Mouse (Mus musculus) left cerebral cortex, postnatal 36 days (tissue): ENCODE data around the gene Zfp334. TPM values are rescaled to one million over a fixed set of nuclear protein-coding genes. Genes with fewer than 3 reads are reported as not detected.

Source experiments
- DNase-seq, 2 experiments: peaks; one replicate each; pipeline ENCODE4 v3.0.0; 2021 to 2022; ENCODE audit warnings: low spot score in 2 of 2, mixed read lengths in 1 of 2
- intact Hi-C: fragments of 180-260 bp; cut with DNase I; formaldehyde crosslinking; loops from one replicate; pipeline ENCODE4 v1.15.1; 2025
- total RNA-seq, 2 experiments: library from RNA; stranded (reverse); gene quantifications; 2 replicates each; pipeline ENCODE4 v1.2.3; 2021

The Zfp334 gene
- 10 to 100 TPM; 13.2 to 15.4 TPM for total RNA-seq

GRCm38 (mm10) chr2:165387844-165388495 is at the start of gene Zfp334:
Gene Zfp334 (minus strand): TSS chr2:165388259.
- intact Hi-C loops: no loop called here
- peak; percentile 95 for DNase-seq

- intact Hi-C loops: no loop called here
- DNase-seq: no peak
These were observed 40.6 kb upstream of the Zfp334 start for GRCm38 (mm10) chr2:165428694-165429093.

DNA sequence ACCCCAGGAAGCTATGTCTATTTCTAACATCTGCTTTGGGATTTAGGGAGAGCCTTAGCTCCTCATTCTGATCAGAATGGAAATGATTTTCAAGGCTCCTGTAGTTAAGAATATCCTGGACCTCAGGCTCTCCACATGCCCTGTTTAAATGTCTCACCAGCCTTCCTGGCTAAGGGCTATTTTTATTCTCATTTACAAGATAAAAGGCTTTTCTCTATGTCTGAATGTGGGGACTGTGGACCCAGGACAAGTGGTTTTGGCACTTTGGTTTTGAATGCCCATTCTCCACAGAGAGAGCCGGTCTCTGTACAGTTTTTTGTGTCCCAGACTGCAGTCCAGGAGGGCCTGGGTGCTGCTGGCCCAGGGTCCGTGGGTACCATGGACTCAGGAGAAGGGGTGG is 32.1 kb upstream of the Zfp334 start:
- intact Hi-C loops: no loop called here
- no peak for DNase-seq

- intact Hi-C loops: no loop called here
- peak in 1 of 2 experiments; percentile 39 for DNase-seq
These were observed 31.6 kb upstream of the Zfp334 start for GRCm38 (mm10) chr2:165419670-165420111.

DNA sequence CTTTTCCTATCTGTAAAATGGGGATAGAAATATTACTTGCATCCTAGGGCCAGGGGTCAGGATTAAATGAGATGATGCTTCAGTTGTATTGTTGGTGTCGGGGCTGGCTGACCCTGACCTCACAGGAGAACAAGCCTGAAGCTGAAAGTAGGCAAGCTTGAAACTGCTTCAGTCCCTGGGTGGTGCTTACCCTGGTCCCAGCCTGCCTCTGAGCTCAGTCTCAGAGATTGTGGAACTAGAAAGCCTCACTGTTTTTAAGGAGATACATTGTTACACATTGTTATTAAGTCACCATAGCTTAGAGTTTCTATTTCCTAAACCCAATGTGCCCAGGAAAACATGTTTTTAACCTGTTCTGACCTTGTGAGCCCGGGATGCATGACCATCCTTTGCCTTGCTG is 30.5 kb upstream of the Zfp334 start:
- no peak for DNase-seq

GRCm38 (mm10) chr2:165417291-165417690 is 29.2 kb upstream of the Zfp334 start:
- DNase-seq: peak; percentile 60 to 69
- intact Hi-C loops: no loop called here

More for the DNA sequence above, 30.5 kb upstream of the Zfp334 start:
- intact Hi-C loops: no loop called here

- DNase-seq: no peak
These were observed 27.7 kb upstream of the Zfp334 start for GRCm38 (mm10) chr2:165415795-165416194.

DNA sequence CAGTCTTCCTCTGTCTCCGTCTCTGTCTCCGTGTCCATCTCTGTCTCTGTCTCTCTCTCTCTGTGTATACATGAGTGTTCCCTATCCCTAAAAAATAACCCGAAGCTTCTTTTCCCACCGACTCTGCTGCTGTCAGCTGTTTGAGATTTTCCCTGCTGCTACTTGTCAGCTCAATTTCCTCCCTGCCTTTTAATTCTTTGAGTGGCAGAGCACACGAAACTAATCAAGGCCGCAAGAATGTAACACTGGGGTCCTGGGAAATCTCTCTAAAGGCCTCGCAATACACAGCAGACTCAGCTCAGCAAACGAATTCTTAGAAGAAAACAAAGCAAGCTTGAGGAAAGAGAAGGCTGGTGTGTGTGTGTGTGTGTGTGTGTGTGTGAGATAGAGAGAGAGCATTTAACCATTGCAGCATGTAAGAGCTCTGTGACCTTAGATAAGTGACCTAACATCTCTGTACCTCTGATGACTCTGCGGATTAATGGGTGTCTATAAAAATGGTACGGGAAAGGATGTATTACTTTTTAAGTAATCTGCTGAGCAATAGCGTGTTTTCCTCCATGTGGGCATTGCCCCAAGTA is 27.2 kb upstream of the Zfp334 start:
- intact Hi-C loops: no loop called here
- DNase-seq: no peak

More at GRCm38 (mm10) chr2:165415795-165416194, 27.7 kb upstream of the Zfp334 start:
- intact Hi-C loops: no loop called here

DNA sequence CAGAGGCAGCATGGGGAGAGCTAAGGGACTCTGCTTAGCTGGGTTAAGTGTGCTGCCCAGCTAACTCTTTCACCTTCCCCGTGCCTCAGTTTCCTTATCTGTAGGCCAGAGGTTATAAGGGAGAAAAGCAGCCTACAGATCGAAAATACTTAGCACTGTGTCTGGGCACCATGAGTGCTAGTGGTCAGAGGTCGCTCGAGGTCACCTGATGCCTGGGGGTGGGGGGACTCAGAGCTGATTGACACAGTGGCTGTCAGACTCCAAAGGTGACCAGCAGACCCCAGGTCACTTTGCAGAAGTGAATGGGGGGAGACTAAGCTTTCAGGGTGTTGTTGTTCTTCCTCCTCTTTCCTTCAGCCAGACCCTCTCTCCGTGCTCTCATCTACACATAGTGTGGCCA is 26.3 kb upstream of the Zfp334 start:
- intact Hi-C loops: no loop called here
- DNase-seq: no peak

- DNase-seq: no peak
- intact Hi-C loops: no loop called here
These were observed 25.8 kb upstream of the Zfp334 start for GRCm38 (mm10) chr2:165413884-165414283.

GRCm38 (mm10) chr2:165407700-165408301 is 19.7 kb upstream of the Zfp334 start:
- peak; percentile 53 to 76 for DNase-seq
- intact Hi-C loops: loop anchor here (2.0 kb wide), 1 partner anchor 17 kb away; no protein-coding TSS in a partner anchor

- intact Hi-C loops: no loop called here
- DNase-seq: peak; percentile 57 to 73
These were observed 17.3 kb upstream of the Zfp334 start for GRCm38 (mm10) chr2:165405351-165405750.

DNA sequence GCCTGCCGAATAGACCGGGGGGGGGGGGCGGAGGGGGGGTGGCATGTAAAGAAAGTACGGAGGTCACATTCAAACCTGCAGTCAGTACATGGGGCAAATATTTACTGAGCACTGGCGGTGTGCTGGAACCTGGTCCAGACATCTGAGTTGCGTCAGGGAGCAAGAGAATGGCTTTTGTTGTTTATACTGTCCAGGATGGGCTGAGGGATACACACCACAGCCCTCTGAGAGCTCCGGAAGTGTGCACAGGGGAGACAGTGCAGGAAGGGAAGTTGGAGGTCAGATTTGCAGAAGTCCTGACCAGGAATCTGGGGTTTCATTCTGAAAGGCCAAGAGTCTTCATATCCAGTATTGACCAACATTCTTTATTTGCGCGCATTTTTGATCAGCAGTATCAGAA is 16.9 kb upstream of the Zfp334 start:
- DNase-seq: no peak
- intact Hi-C loops: no loop called here

- intact Hi-C loops: no loop called here
- DNase-seq: no peak
These were observed 10.2 kb upstream of the Zfp334 start for GRCm38 (mm10) chr2:165398164-165398785.

DNA sequence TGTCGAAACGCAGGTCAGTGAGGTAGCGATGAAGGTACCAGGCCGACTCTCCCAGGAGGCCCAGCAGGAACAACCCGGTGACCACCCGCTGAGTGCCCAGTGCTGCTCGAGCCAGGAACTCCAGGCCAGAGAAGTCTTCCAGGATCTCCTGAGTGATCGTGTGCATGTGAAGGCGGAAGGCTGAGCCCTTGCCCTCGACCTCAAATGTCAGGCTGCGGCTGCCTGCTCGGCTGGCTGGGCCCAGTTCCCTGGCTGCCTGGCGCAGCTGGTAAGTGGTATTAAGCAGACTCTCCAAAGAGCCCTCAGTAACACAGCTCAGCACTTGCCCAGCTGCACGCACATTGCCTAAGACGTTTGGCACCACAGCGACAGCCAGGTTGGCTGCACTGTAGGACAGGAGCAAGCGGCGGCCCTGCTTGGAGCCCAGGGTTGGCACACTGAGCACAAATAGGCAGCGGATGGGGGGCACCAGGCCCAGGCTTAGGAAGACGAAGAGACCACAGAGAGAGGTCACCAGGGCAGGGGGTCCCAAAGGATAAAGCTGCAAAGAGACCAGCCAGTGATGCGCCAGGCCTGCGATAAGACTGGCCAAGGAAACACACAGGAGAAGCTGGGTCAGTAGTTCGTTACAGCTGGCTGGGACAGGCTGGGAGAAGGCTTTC is 9.6 kb upstream of the Zfp334 start:
- DNase-seq: no peak

GRCm38 (mm10) chr2:165396831-165397501 is 8.9 kb upstream of the Zfp334 start:
- intact Hi-C loops: no loop called here
- no peak for DNase-seq

More for the DNA sequence above, 9.6 kb upstream of the Zfp334 start:
- intact Hi-C loops: no loop called here

GRCm38 (mm10) chr2:165392156-165392555 is 4.1 kb upstream of the Zfp334 start:
- intact Hi-C loops: no loop called here
- no peak for DNase-seq

DNA sequence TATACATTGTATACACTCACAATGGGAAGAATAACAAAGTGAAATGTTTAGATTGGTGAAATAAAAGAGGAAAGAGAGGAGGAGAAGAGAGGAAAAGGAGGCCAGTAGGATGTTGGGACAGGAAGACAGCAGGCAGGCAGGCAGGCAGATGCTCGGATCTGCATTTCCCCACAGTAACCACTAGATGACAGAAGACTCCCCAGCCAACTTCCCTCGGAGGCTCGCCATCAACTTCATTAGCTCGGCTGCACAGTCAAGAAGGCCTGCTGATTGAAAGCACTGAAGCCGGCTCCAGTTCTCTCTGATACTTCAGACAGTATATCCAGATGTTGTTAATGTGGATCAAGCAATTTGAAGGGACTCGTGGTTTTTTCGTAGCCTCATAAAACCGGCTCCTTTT is 3.5 kb upstream of the Zfp334 start:
- intact Hi-C loops: loop anchor here (1.0 to 2.0 kb wide), 2 partner anchors 17 to 96 kb away; no protein-coding TSS in a partner anchor
- DNase-seq: peak; percentile 49 to 51

DNA sequence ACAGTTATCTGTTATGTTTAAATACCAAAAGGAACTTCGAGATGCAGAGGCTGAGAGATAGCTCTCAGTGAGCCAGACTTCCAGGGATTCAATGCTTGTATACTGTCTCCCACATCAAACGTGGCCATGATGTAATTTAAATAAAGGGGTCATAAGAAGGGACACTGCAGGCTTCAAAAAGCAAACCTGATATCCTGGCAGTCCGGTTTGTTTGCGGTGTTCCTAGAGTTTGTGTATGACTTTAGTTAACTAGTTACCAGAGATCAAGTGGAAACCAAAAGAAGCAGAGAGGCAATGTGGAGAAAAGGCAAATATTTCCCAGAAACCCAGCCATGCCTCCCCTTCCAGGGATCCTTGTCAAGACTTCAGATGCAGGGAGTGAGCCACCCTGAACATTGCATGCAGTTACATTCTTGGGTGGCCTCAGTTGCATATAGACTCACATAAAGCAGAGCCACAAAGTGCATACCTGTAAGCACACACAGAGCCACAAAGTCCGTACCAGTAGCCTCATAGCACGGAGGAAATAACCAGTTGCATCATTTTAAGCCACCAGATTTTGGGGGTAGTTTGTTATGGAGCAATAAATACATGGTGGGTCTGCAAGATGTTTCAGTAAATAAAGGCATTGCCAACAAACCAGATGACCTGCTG is 1.4 kb upstream of the Zfp334 start:
- DNase-seq: no peak
- intact Hi-C loops: no loop called here
